Mouse (Mus musculus): ENCODE results near the gene Elovl4.

DNA sequence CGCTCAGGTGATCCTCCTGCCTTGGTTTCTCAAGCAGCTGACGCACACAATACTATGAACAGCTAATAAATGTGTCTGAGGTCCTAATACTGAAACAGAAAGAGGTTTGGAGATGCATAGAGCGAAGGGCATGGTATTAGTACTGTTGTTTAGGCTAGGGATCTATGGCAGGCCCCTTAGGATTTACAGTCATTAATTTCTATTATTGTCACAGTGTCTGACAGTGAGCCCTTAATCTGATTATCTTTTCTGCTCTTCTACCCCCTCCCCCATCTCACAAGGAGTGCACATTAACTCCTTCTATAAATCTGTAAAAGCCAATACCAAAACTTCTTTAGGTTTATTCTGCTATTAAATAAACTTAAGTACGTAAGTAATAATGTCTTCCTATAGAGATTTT lies 44.8 kb downstream of the Elovl4 start:
- no peak for TF ChIP-seq CTCF (IDR thresholded peaks at IDR 0.05; ENCODE audit: low read depth)
- no peak for TF ChIP-seq EP300 (IDR thresholded peaks at IDR 0.05; ENCODE audit: low read depth)

All from heart, postnatal 0 days (tissue).